13 mouse cellular contexts compared by ENCODE assay signal in genomic region chr9:61325931-61326351, GRCm38 (mm10). TPM values are rescaled to one million over a fixed set of nuclear protein-coding genes. Genes with fewer than 3 reads are reported as not detected.
DNase-seq lines count a peak whose midpoint lies in the region; ATAC-seq and TF ChIP-seq lines count a peak whose summit lies in the region.
"Had no signal": no experiment of that assay in that cellular context is flagged by ENCODE, and none has a peak within 500 bp of the region (broad histone marks: within the 10 kb centered on the region; RNA-seq: fewer than 3 reads in every experiment).

No protein-coding gene starts in this region.

- no peak for ATAC-seq in neural tube, embryonic 13.5 days (ENCODE audit: low read depth)
- ATAC-seq in intestine, postnatal 0 days: no peak

- peaks cover 30% of the 10 kb centered on the region for H3K27me3 ChIP-seq in neural tube, embryonic 13.5 days
- H3K27me3 ChIP-seq in intestine, postnatal 0 days (replicated peaks; ENCODE audit: control insufficient read depth, insufficient read depth, low read length): 0 out of 2 replicates have a peak, but pooled peaks cover 5% of the 10 kb centered on the region
- H3K27me3 ChIP-seq: CH12.LX had no signal

- WGBS in neural tube, embryonic 13.5 days: 21% methylated on average over 7 of the region's 7 CpGs
- WGBS in intestine, postnatal 0 days: 37% methylated on average over 7 of the region's 7 CpGs

- peak; percentile 47 to 55 for DNase-seq in heart, postnatal 10 days
- DNase-seq in heart, postnatal 25 days (ENCODE audit: low spot score): no peak
- peak; percentile 40 for DNase-seq in ovary, adult 18-20 months (ENCODE audit: low spot score)
- DNase-seq in ovary, postnatal 10 days (ENCODE audit: low spot score): no peak
- peak; percentile 85 for DNase-seq in adrenal gland, postnatal 14 days
- no peak for DNase-seq in B cell, adult 2 months
- DNase-seq: lung, embryonic 14.5 days; right cerebral cortex, postnatal 14 days had no signal

- no peak for TF ChIP-seq CTCF in intestine, postnatal 0 days (IDR thresholded peaks at IDR 0.05; ENCODE audit: low read depth)

- H3K4me1 ChIP-seq in neural tube, embryonic 13.5 days (replicated peaks): peaks cover 40% of the 10 kb centered on the region
- peaks cover 3% of the 10 kb centered on the region; the same call in 1 of the 2 replicates for H3K4me1 ChIP-seq in intestine, postnatal 0 days (replicated peaks; ENCODE audit: control insufficient read depth, insufficient read depth, low read length)

- no peak overlapping the region for H3K4me3 ChIP-seq in neural tube, embryonic 13.5 days
- H3K4me3 ChIP-seq in intestine, postnatal 0 days (ENCODE audit: low read depth, low read length): no peak overlapping the region
- H3K4me3 ChIP-seq: hindbrain, embryonic 15.5 days; stomach, embryonic 15.5 days had no signal

- H3K4me2 ChIP-seq in neural tube, embryonic 13.5 days: no peak overlapping the region
- no peak overlapping the region for H3K4me2 ChIP-seq in intestine, postnatal 0 days (replicated peaks; ENCODE audit: low read depth)
- H3K4me2 ChIP-seq: hindbrain, embryonic 15.5 days; lung, embryonic 14.5 days; stomach, embryonic 15.5 days had no signal

- H3K27ac ChIP-seq in neural tube, embryonic 13.5 days (replicated peaks): 0 out of 2 replicates have a peak overlapping the region, but pooled peaks have one; percentile 3
- H3K27ac ChIP-seq in intestine, postnatal 0 days (ENCODE audit: low read depth, low read length): no peak overlapping the region
- H3K27ac ChIP-seq: hindbrain, embryonic 15.5 days; stomach, embryonic 15.5 days had no signal

- intact Hi-C loops in heart, postnatal 10 days (cut with DNase I): no loop called here
- intact Hi-C loops in heart, postnatal 25 days (cut with DNase I): loop anchor here (2.0 kb wide), 1 partner anchor 43 kb away; no protein-coding TSS in a partner anchor

- H3K36me3 ChIP-seq in neural tube, embryonic 13.5 days: no peaks in the 10 kb centered on the region
- H3K36me3 ChIP-seq in intestine, postnatal 0 days (ENCODE audit: control insufficient read depth, insufficient read depth): no peaks in the 10 kb centered on the region
- H3K36me3 ChIP-seq: hindbrain, embryonic 15.5 days; stomach, embryonic 15.5 days had no signal

- H3K9me3 ChIP-seq in neural tube, embryonic 13.5 days: no peaks in the 10 kb centered on the region
- H3K9me3 ChIP-seq in intestine, postnatal 0 days (ENCODE audit: control insufficient read depth): no peaks in the 10 kb centered on the region
- H3K9me3 ChIP-seq: hindbrain, embryonic 15.5 days; stomach, embryonic 15.5 days had no signal

- H3K9ac ChIP-seq in neural tube, embryonic 13.5 days: 0 out of 2 replicates have a peak overlapping the region, but pooled peaks have one; percentile 6
- no peak overlapping the region for H3K9ac ChIP-seq in intestine, postnatal 0 days (ENCODE audit: low read depth, low read length)
- H3K9ac ChIP-seq: hindbrain, embryonic 15.5 days; lung, embryonic 14.5 days; stomach, embryonic 15.5 days had no signal

RNA-seq across cellular contexts. Expression of gene Tle3, which starts 46.2 kb away (rescaled TPM):
- total RNA-seq in heart, postnatal 10 days (2021): 10 to 100 TPM; 26.9 to 27.4 TPM
- 10 to 100 TPM; 15.5 to 17.4 TPM for total RNA-seq in heart, postnatal 25 days (2021)
- 98.9 and 107 TPM in 2 replicates for total RNA-seq in adrenal gland, postnatal 14 days (2021)
- polyA plus RNA-seq in neural tube, embryonic 13.5 days (2015; fragmentation: Nextera tagmentation; extraction: Ambion mirVana): 31.1 and 33.7 TPM in 2 replicates
- 24.3 and 28.6 TPM in 2 replicates for polyA plus RNA-seq in intestine, postnatal 0 days (2015; fragmentation: Nextera tagmentation; extraction: Ambion mirVana)

Comparison
In these comparisons a context has a peak if more than half of its experiments do, and no peak if none do; other contexts are left out.
1. DNase-seq: peak in heart, postnatal 10 days (2 of 2), ovary, adult 18-20 months (single experiment) and adrenal gland, postnatal 14 days (single experiment); none in heart, postnatal 25 days (single experiment), ovary, postnatal 10 days (single experiment) and B cell, adult 2 months (0 of 2).